Mouse (Mus musculus): ENCODE results near the gene Upb1.

- TF ChIP-seq POLR2A (IDR thresholded peaks at IDR 0.05; ENCODE audit: borderline replicate concordance, control insufficient read depth, low read depth, low read length) (no peak), CTCF (IDR thresholded peaks at IDR 0.05; ENCODE audit: control insufficient read depth, insufficient read depth, low read length) (no peak)
Measured at GRCm38 (mm10) chr10:75490731-75491130, 89.8 kb downstream of the Upb1 start.
